ENCODE assay signal across 24 mouse cellular contexts in genomic region chr13:29791439-29791838, GRCm38 (mm10).
"Had no signal": no experiment of that assay in that cellular context is flagged by ENCODE, and none has a peak within 500 bp of the region (broad histone marks: within the 10 kb centered on the region; RNA-seq: fewer than 3 reads in every experiment).

No protein-coding gene starts in this region.

- ATAC-seq: hindbrain, postnatal 0 days; intestine, embryonic 16.5 days; liver, embryonic 12.5 days had no signal

- DNase-seq: gastrocnemius, postnatal 14 days; gastrocnemius, postnatal 36 days; heart, adult 2 months; heart, postnatal 4 days; kidney, adult 11 months; kidney, adult 2 months; kidney, adult 9 months; kidney, postnatal 14 days; kidney, postnatal 36 days; layer of hippocampus, adult 9-11 months; layer of hippocampus, postnatal 36 days; left cerebral cortex, postnatal 4 days had no signal

- H3K9ac ChIP-seq: heart, embryonic 13.5 days; heart, embryonic 15.5 days; hindbrain, embryonic 12.5 days; hindbrain, embryonic 15.5 days; kidney, embryonic 15.5 days; limb, embryonic 13.5 days; limb, embryonic 15.5 days; liver, embryonic 12.5 days had no signal

- H3K27me3 ChIP-seq: heart, embryonic 13.5 days; heart, embryonic 15.5 days; hindbrain, embryonic 12.5 days; hindbrain, embryonic 15.5 days; kidney, embryonic 15.5 days; limb, embryonic 13.5 days; limb, embryonic 15.5 days; liver, embryonic 12.5 days had no signal

- H3K4me3 ChIP-seq: heart, adult 2 months; heart, embryonic 13.5 days; heart, embryonic 15.5 days; hindbrain, embryonic 10.5 days; hindbrain, embryonic 12.5 days; hindbrain, embryonic 15.5 days; kidney, embryonic 15.5 days; limb, embryonic 13.5 days; limb, embryonic 15.5 days; liver, embryonic 12.5 days had no signal

- H3K9me3 ChIP-seq: heart, embryonic 13.5 days; heart, embryonic 15.5 days; hindbrain, embryonic 10.5 days; hindbrain, embryonic 12.5 days; hindbrain, embryonic 15.5 days; kidney, embryonic 15.5 days; limb, embryonic 15.5 days; liver, embryonic 12.5 days had no signal

- H3K36me3 ChIP-seq: heart, embryonic 13.5 days; heart, embryonic 15.5 days; hindbrain, embryonic 10.5 days; hindbrain, embryonic 12.5 days; hindbrain, embryonic 15.5 days; kidney, embryonic 15.5 days; limb, embryonic 13.5 days; limb, embryonic 15.5 days; liver, embryonic 12.5 days had no signal

- H3K4me1 ChIP-seq: heart, embryonic 15.5 days; hindbrain, embryonic 10.5 days; hindbrain, embryonic 15.5 days; limb, embryonic 13.5 days; limb, embryonic 15.5 days had no signal

- H3K27ac ChIP-seq: heart, adult 2 months; heart, embryonic 13.5 days; heart, embryonic 15.5 days; hindbrain, embryonic 10.5 days; hindbrain, embryonic 12.5 days; hindbrain, embryonic 15.5 days; hindbrain, postnatal 0 days; kidney, embryonic 15.5 days; kidney, postnatal 0 days; limb, embryonic 13.5 days; limb, embryonic 15.5 days; liver, embryonic 12.5 days had no signal

- H3K4me2 ChIP-seq: heart, embryonic 13.5 days; heart, embryonic 15.5 days; hindbrain, embryonic 12.5 days; hindbrain, embryonic 15.5 days; kidney, embryonic 15.5 days; limb, embryonic 13.5 days; limb, embryonic 15.5 days; liver, embryonic 12.5 days had no signal
